Mouse (Mus musculus): ENCODE data around the gene Gins3.

GRCm38 (mm10) chr8:95668163-95668958, 35.1 kb downstream of the Gins3 start:
- TF ChIP-seq CTCF (IDR thresholded peaks at IDR 0.05; ENCODE audit: control insufficient read depth, insufficient read depth, insufficient replicate concordance, low read depth, low read length), result no peak
- no peak for TF ChIP-seq POLR2A (IDR thresholded peaks at IDR 0.05; ENCODE audit: control insufficient read depth, low read depth, low read length)
